Mouse (Mus musculus): ENCODE measurements around the gene Kif23. TPM values are rescaled to one million over a fixed set of nuclear protein-coding genes. Genes with fewer than 3 reads are reported as not detected.
A peak's percentile ranks its signal among the peaks of the same experiment; 100 is the strongest.

Kif23 gene
- polyA plus RNA-seq, 1 experiment = 3.0 TPM

DNA sequence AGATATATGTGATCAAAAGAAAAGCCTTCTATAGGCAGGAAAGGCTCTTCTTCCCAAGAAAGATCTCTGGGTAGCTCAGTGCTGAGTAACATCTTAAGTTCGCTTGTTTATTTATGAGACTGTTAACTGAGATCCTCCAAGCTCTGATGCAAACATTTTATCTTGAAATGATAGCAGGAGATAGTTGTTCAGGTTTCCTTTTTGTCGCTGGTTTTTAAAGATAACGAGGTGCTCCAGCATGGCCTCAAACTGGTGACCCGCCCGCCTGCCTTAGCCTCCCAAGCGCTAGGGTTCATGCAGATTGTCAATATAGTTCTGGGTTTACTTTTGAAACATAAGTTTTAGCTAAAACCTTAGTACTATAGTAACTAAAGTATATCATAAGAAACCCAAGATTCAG is 26.2 kb downstream of the Kif23 start:
- DNase-seq = no peak
- WGBS = 90% methylated on average over 6 of the region's 6 CpGs
- no peaks in the 10 kb centered on the region for H3K4me1 ChIP-seq (ENCODE audit: control insufficient read depth, insufficient read depth, low read length)
- H3K4me3 ChIP-seq (replicated peaks; ENCODE audit: extremely low read depth, low read depth, low read length) = no peak overlapping the region
- TF ChIP-seq CTCF (IDR thresholded peaks at IDR 0.05; ENCODE audit: insufficient read depth, low read length) = no peak
- no peak for TF ChIP-seq POLR2A (IDR thresholded peaks at IDR 0.05; ENCODE audit: borderline replicate concordance, extremely low read depth, low read depth, low read length)

DNA sequence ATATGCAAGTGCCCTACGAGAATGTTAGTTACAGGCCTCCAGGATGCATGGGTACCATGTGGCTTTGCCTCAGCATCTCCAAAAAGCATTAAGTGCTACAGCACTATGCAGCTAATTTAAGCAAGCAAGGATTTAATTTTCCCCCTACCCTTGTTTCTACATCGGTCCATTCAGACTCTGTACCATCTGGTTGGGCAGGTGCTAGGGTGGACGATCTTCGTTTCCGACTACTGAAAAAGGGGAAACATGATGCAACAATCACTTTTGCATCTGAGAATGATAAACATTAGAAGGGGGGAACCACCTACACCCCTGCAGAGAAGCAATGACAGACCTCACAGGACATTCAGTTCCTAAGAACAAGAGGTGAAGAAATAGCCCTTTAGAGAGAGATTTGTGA is 27.1 kb downstream of the Kif23 start:
- TF ChIP-seq POLR2A (IDR thresholded peaks at IDR 0.05; ENCODE audit: borderline replicate concordance, extremely low read depth, low read depth, low read length) = no peak
- TF ChIP-seq CTCF (IDR thresholded peaks at IDR 0.05; ENCODE audit: insufficient read depth, low read length) = no peak
- no peak overlapping the region for H3K4me3 ChIP-seq (replicated peaks; ENCODE audit: extremely low read depth, low read depth, low read length)
- WGBS = 92% methylated on average over 5 of the region's 5 CpGs
- no peak for DNase-seq
- no peaks in the 10 kb centered on the region for H3K4me1 ChIP-seq (ENCODE audit: control insufficient read depth, insufficient read depth, low read length)

DNA sequence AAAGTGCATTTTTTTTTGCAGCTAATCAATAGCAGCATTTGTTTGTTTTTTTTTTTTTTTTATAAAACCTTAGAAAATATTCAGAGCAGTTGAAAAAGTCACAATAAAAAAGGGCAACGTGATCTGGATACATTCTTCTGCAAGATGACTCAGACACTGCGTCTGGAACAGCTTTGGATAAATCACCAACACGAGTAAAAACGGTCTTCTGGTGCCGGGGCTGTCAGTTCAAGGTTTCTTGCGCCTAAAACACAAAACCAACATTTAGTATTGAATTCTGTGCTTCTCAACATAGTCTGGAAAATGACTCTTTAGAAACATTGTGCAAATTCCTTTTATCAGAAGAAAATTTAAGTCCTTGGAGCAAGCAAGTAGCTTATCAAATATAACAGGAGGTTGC is 29.1 kb downstream of the Kif23 start:
- TF ChIP-seq CTCF (IDR thresholded peaks at IDR 0.05; ENCODE audit: insufficient read depth, low read length) (no peak), POLR2A (IDR thresholded peaks at IDR 0.05; ENCODE audit: borderline replicate concordance, extremely low read depth, low read depth, low read length) (no peak)
- no peak overlapping the region for H3K4me3 ChIP-seq (replicated peaks; ENCODE audit: extremely low read depth, low read depth, low read length)
- 82% methylated on average over 6 of the region's 6 CpGs for WGBS
- DNase-seq = no peak
- 0 out of 2 replicates have a peak, but pooled peaks cover 4% of the 10 kb centered on the region for H3K4me1 ChIP-seq (ENCODE audit: control insufficient read depth, insufficient read depth, low read length)

DNA sequence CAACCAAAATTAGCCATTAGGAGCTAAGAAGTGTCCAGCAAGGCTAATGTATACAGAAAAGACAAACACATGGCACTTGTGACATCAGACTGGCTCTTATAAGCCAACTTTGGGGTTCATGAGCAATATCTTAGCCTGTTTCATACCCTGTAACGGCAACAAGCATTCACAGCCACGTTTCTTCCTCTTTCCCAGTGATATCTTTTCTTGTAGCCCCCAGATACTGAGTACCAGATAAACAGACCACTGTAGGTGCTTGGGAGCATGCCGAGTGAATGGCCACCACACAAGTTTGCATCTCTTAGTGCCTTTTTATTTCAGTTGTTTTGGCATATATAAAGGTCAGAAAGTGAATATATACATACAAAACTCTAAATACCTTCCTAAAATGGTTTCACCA is 29.6 kb downstream of the Kif23 start:
- H3K4me1 ChIP-seq (ENCODE audit: control insufficient read depth, insufficient read depth, low read length) = 0 out of 2 replicates have a peak, but pooled peaks cover 4% of the 10 kb centered on the region
- TF ChIP-seq POLR2A (IDR thresholded peaks at IDR 0.05; ENCODE audit: borderline replicate concordance, extremely low read depth, low read depth, low read length) (no peak), CTCF (IDR thresholded peaks at IDR 0.05; ENCODE audit: insufficient read depth, low read length) (no peak)
- H3K4me3 ChIP-seq (replicated peaks; ENCODE audit: extremely low read depth, low read depth, low read length) = no peak overlapping the region
- WGBS = 89% methylated on average over 3 of the region's 3 CpGs
- DNase-seq = no peak

DNA sequence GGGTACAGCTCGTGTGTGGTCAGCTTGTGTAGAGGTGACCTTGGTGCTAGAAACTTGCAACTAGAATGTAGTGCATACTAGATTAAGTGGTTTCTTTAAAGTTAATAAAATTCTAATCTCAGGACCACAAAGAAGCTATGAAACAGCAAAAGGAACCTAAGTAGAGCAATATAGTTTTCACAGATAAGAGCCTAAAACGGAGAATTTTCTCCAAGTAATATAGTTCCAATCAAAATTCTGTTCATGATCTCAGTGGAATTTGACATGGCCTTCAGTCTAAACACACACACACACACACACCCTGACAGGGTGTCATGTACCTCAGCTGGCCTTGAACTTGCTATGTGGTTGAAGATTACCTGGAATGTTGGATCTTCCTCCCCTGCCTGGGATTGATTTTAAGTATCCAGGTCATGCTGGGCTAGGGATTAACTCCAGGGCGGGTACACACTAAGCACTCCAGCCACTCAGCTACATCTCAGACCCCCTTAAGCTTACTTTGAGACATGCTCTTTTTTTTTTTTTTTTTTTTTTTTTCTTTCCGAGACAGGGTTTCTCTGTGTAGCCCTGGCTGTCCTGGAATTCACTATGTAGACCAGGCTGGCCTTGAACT is 31.1 kb downstream of the Kif23 start:
- no peak for TF ChIP-seq CTCF (IDR thresholded peaks at IDR 0.05; ENCODE audit: insufficient read depth, low read length)
- TF ChIP-seq POLR2A (IDR thresholded peaks at IDR 0.05; ENCODE audit: borderline replicate concordance, extremely low read depth, low read depth, low read length) = no peak
- Histone ChIP-seq H3K4me3 (replicated peaks; ENCODE audit: extremely low read depth, low read depth, low read length) (no peak overlapping the region), H3K4me1 (ENCODE audit: control insufficient read depth, insufficient read depth, low read length) (0 out of 2 replicates have a peak, but pooled peaks cover 4% of the 10 kb centered on the region)
- 54% methylated on average over 4 of the region's 4 CpGs for WGBS
- no peak for DNase-seq

DNA sequence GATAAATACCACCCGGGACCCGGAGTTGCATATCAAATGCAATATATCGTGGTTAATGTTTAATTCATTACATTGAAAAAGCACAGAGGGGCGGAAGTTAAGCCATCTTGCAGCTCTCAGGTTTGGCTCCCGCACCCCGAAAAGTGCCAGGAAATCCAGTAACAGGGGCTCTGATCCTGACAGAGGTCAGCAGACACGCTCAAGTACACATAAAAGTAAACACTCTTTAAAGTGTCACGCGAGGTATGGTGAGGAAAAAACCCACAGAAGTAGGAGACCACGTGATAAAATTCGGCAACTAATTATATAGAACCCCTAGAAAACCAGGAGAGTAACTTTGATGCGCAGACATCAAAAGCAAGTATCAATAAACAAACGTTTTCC is 31.7 kb downstream of the Kif23 start:
- DNase-seq = no peak
- 2% methylated on average over 13 of the region's 13 CpGs for WGBS
- Histone ChIP-seq H3K4me1 (ENCODE audit: control insufficient read depth, insufficient read depth, low read length) (0 out of 2 replicates have a peak, but pooled peaks cover 4% of the 10 kb centered on the region), H3K4me3 (replicated peaks; ENCODE audit: extremely low read depth, low read depth, low read length) (peak overlapping the region; percentile 78)
- no peak for TF ChIP-seq POLR2A (IDR thresholded peaks at IDR 0.05; ENCODE audit: borderline replicate concordance, extremely low read depth, low read depth, low read length)
- no peak for TF ChIP-seq CTCF (IDR thresholded peaks at IDR 0.05; ENCODE audit: insufficient read depth, low read length)

DNA sequence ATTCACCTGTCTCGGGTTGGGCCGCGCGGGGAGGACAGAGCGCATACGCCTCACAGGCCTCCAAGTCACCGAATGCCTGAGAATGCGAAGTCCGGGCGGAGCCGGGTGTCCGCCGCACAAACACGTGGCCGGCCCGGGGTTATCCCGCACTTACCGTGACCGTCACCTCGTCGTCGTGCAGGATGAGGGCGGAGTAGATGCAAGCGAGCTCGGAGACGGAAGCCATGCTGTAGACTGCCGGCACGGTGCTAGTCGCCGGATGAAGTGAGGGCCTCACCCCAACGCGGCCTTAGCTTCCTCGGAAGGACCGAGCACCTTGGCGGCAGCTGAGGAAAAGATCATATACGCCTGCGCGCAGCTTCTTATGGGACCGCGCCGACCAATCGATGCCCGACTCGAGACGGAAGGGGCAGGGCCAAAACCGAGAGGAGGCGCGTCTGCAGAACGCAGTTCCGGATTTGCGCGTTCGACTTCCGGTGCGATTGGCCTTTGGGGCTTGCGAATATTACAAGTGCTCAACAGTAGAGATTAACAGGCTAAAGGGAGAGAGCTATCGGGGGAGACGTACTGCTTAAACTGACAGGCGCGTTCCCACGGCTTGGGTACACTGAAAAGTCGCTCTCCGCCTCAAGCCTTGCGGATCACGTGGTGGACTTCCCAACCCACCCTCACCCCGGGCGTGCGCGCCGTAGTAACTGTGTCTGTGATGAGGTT is 32.2 kb downstream of the Kif23 start, which contains the start of gene Rplp1:
Rplp1 (minus strand) TSS at position 340 of the 714 bp plus-strand sequence.
- under 1% methylated on average over 70 of the region's 70 CpGs for WGBS
- 0 out of 2 replicates have a peak, but pooled peaks cover 4% of the 10 kb centered on the region for H3K4me1 ChIP-seq (ENCODE audit: control insufficient read depth, insufficient read depth, low read length)
- peak; percentile 96 for DNase-seq
- no peak for TF ChIP-seq CTCF (IDR thresholded peaks at IDR 0.05; ENCODE audit: insufficient read depth, low read length)
- TF ChIP-seq POLR2A (IDR thresholded peaks at IDR 0.05; ENCODE audit: borderline replicate concordance, extremely low read depth, low read depth, low read length) = peak; percentile 92
- H3K4me3 ChIP-seq (replicated peaks; ENCODE audit: extremely low read depth, low read depth, low read length) = peak within 1 kb of the TSS; percentile 78

DNA sequence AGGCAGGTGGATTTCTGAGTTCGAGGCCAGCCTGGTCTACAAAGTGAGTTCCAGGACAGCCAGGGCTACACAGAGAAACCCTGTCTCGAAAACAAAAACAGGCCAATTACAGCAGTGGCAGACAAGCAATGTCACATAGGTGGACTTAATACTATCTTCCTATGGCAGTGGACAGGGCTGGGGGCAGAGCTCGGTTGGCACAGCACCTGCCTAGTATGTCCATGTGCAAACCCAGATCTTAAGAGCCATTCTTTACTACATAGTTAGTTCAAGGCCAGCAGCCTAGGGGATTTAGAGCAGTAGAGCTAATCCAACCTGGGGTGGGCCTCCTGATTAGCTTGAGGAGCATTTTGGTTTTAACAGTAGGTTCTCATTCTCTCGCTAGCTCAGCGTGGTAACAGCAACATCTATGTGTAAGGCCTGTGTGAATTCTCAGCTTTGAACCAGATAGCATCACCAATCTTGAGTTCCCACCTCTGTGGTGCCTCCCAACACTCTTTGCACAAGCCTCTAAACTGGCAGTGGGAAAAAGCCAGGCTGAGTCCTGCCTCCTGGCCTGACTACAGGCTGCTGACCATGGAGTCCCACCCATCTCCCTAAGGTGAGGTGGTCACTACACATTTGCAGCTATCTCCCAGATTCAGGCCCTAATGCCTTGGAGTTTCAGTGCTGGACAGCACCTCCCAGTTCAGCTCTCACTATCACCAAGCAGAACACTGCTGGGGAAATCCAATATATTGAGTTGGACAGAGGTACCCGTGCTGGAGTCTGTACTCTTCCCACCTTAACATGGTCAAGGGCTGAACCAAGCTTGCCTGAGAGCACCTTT is 35.1 kb downstream of the Kif23 start:
- no peak for DNase-seq
- no peak for TF ChIP-seq CTCF (IDR thresholded peaks at IDR 0.05; ENCODE audit: insufficient read depth, low read length)
- no peak for TF ChIP-seq POLR2A (IDR thresholded peaks at IDR 0.05; ENCODE audit: borderline replicate concordance, extremely low read depth, low read depth, low read length)
- Histone ChIP-seq H3K4me1 (ENCODE audit: control insufficient read depth, insufficient read depth, low read length) (0 out of 2 replicates have a peak, but pooled peaks cover 4% of the 10 kb centered on the region), H3K4me3 (replicated peaks; ENCODE audit: extremely low read depth, low read depth, low read length) (no peak overlapping the region)
- WGBS = 67% methylated on average over 6 of the region's 6 CpGs

DNA sequence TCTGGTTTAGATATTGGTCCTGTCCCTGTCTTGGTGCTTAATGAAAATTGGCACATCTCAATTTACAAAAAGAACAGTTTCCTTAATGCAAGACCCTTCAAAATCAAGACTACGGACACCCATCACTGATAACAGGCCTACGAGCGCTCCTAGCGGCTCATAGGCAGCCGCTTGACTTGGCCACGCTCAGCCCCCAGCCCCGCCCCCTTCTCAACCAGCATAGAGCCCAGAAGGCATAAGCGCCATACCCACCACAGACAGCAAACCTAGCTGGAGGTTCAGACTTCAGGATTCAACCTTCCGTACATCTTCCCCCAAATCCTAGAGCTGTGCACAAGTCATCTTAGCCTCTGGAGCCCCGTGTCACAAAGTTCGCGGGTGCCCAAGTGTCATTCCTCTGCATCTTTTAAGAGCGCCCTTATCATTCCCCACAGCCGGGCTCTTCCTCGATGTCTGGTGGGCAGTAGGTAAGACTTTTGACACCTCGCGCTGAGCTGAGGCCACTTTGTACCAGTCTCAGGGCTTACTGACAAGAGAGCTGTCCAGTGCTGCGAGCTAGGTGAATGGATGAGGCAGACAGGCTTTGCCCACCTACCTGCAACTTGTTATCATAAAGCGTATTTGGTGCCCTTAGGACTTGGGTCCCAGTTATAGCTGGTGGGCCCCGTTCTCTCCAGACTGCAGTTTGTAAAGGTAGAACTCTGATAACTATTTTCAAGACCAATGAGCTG is 35.9 kb downstream of the Kif23 start:
- whole genome bisulfite sequencing = 57% methylated on average over 20 of the region's 20 CpGs
- Histone ChIP-seq H3K4me1 (ENCODE audit: control insufficient read depth, insufficient read depth, low read length) (0 out of 2 replicates have a peak, but pooled peaks cover 4% of the 10 kb centered on the region), H3K4me3 (replicated peaks; ENCODE audit: extremely low read depth, low read depth, low read length) (no peak overlapping the region)
- no peak for TF ChIP-seq CTCF (IDR thresholded peaks at IDR 0.05; ENCODE audit: insufficient read depth, low read length)
- no peak for TF ChIP-seq POLR2A (IDR thresholded peaks at IDR 0.05; ENCODE audit: borderline replicate concordance, extremely low read depth, low read depth, low read length)
- no peak for DNase-seq
